Mouse (Mus musculus) liver, embryonic 11.5 days (tissue): Measurements from ENCODE around the gene Ccdc142. TPM values are rescaled to one million over a fixed set of nuclear protein-coding genes. Genes with fewer than 3 reads are reported as not detected.

Experiments
- ATAC-seq: fragments of 200-750 bp; cut with Nextera tagmentation; replicated peaks from 2 replicates; pipeline ENCODE4 v1.8.0; 2017; ENCODE audit warnings: moderate number of reproducible peaks, mild to moderate bottlenecking, moderate TSS enrichment, moderate library complexity; ENCODE audit not compliant: low FRiP score
- DNase-seq: peaks from one replicate; pipeline ENCODE4 v3.0.0-alpha.2; 2017; ENCODE audit warnings: low spot score
- H3K27ac ChIP-seq: fragments of 300-500 bp; sonication (generic); 2 replicates; pipeline ENCODE4 v1.5.1; 2014; ENCODE audit warnings: mild to moderate bottlenecking, low read depth, low read length, control low read depth
- H3K27me3 ChIP-seq: fragments of 300-500 bp; sonication (generic); replicated peaks from 2 replicates; pipeline ENCODE4 v1.6.1; 2014; ENCODE audit warnings: low read length, mixed read lengths; ENCODE audit not compliant: control insufficient read depth, insufficient read depth
- H3K36me3 ChIP-seq: fragments of 300-500 bp; sonication (generic); 2 replicates; pipeline ENCODE4 v1.6.1; 2014; ENCODE audit warnings: mild to moderate bottlenecking, low read length, moderate library complexity, mixed read lengths; ENCODE audit not compliant: control insufficient read depth, insufficient read depth
- H3K4me1 ChIP-seq: fragments of 300-500 bp; sonication (generic); replicated peaks from 2 replicates; pipeline ENCODE4 v1.6.1; 2014; ENCODE audit warnings: low read length, mixed read lengths; ENCODE audit not compliant: control insufficient read depth, insufficient read depth
- H3K4me2 ChIP-seq: fragments of 300-500 bp; sonication (generic); 2 replicates; pipeline ENCODE4 v1.6.1; 2014; ENCODE audit warnings: mild to moderate bottlenecking, control low read depth, moderate library complexity
- H3K4me3 ChIP-seq: fragments of 300-500 bp; sonication (generic); 2 replicates; pipeline ENCODE4 v1.5.1; 2014; ENCODE audit warnings: low read depth, low read length, control low read depth
- H3K9ac ChIP-seq: fragments of 300-500 bp; sonication (generic); 2 replicates; pipeline ENCODE4 v1.6.1; 2014; ENCODE audit warnings: low read depth, low read length, control low read depth
- H3K9me3 ChIP-seq: fragments of 300-500 bp; sonication (generic); 2 replicates; pipeline ENCODE4 v1.6.1; 2016; ENCODE audit warnings: low read length, inconsistent platforms, mixed read lengths; ENCODE audit not compliant: control insufficient read depth
- WGBS: fragments of 180-500 bp; shearing (Covaris S2); extraction: QIAGEN DNeasy Blood & Tissue Kit; methylation state at CpG from one replicate; pipeline ENCODE4 v1.1.7; 2014; 5-methylcytosine and 5-hydroxymethylcytosine counted together
- microRNA counts: library from miRNA; unstranded; fragments of <30 nt; microRNA quantifications from one replicate; lab custom pipeline; 2015
- microRNA-seq: library from miRNA; unstranded; fragments of <30 nt; microRNA quantifications from one replicate; pipeline ENCODE4, GENCODE M21; 2017; ENCODE audit warnings: borderline number of aligned reads
- polyA plus RNA-seq: library from polyadenylated mRNA; unstranded; fragments of >200 nt; fragmentation: Nextera tagmentation; extraction: Ambion mirVana; gene quantifications from 2 replicates; pipeline ENCODE4 v1.2.1, GENCODE M21; 2014

Ccdc142 gene
- polyA plus RNA-seq, 1 experiment from 2014 or later = 2.5 TPM

GRCm38 (mm10) chr6:83147280-83147679 lies 45.9 kb downstream of the Ccdc142 start:
- no peak overlapping the region for H3K27ac ChIP-seq
- no peak for ATAC-seq
- peaks cover 5% of the 10 kb centered on the region; the same call in 1 of the 2 replicates for H3K36me3 ChIP-seq

GRCm38 (mm10) chr6:83151721-83152120 lies 50.3 kb downstream of the Ccdc142 start:
- Histone ChIP-seq H3K36me3 (peaks cover 8% of the 10 kb centered on the region; the same call in 1 of the 2 replicates), H3K4me3 (no peak overlapping the region), H3K4me2 (no peak overlapping the region), H3K27ac (no peak overlapping the region), H3K9ac (no peak overlapping the region), H3K9me3 (no peaks in the 10 kb centered on the region), H3K4me1 (peaks cover 10% of the 10 kb centered on the region; the same call in 1 of the 2 replicates), H3K27me3 (peaks cover 24% of the 10 kb centered on the region)
- WGBS = 33% methylated on average over 8 of the region's 8 CpGs
- no peak for DNase-seq
- no peak for ATAC-seq

More at GRCm38 (mm10) chr6:83147280-83147679, 45.9 kb downstream of the Ccdc142 start:
- Histone ChIP-seq H3K4me1 (peaks cover 5% of the 10 kb centered on the region), H3K4me2 (no peak overlapping the region), H3K9ac (no peak overlapping the region), H3K4me3 (no peak overlapping the region), H3K27me3 (peaks cover 9% of the 10 kb centered on the region), H3K9me3 (no peaks in the 10 kb centered on the region)
- no peak for DNase-seq
- 60% methylated on average over 7 of the region's 7 CpGs for WGBS

- no peak for DNase-seq
- no peak overlapping the region for H3K9ac ChIP-seq
- no peak for ATAC-seq
- WGBS = 88% methylated on average over 12 of the region's 12 CpGs
- no peak overlapping the region for H3K27ac ChIP-seq
- peaks cover 24% of the 10 kb centered on the region for H3K27me3 ChIP-seq
- peaks cover 10% of the 10 kb centered on the region; the same call in 1 of the 2 replicates for H3K4me1 ChIP-seq
- H3K36me3 ChIP-seq = peaks cover 3% of the 10 kb centered on the region; the same call in 1 of the 2 replicates
- H3K4me3 ChIP-seq = no peak overlapping the region
- no peaks in the 10 kb centered on the region for H3K9me3 ChIP-seq
- H3K4me2 ChIP-seq = no peak overlapping the region
Observed at GRCm38 (mm10) chr6:83153038-83153437, 51.6 kb downstream of the Ccdc142 start.

- H3K4me1 ChIP-seq = peaks cover 10% of the 10 kb centered on the region; the same call in 1 of the 2 replicates
- no peak for ATAC-seq
- WGBS = 66% methylated on average over 5 of the region's 5 CpGs
- H3K36me3 ChIP-seq = 0 out of 2 replicates have a peak, but pooled peaks cover 3% of the 10 kb centered on the region
- no peak for DNase-seq
- no peaks in the 10 kb centered on the region for H3K9me3 ChIP-seq
- no peak overlapping the region for H3K4me3 ChIP-seq
- no peak overlapping the region for H3K4me2 ChIP-seq
- H3K27me3 ChIP-seq = peaks cover 24% of the 10 kb centered on the region
- no peak overlapping the region for H3K27ac ChIP-seq
- H3K9ac ChIP-seq = no peak overlapping the region; the same call in 1 of the 2 replicates
Observed at GRCm38 (mm10) chr6:83153485-83153884, 52.1 kb downstream of the Ccdc142 start.

- DNase-seq = no peak
- peaks cover 28% of the 10 kb centered on the region for H3K27me3 ChIP-seq
Observed at GRCm38 (mm10) chr6:83155552-83156238, 54.3 kb downstream of the Ccdc142 start.

GRCm38 (mm10) chr6:83156259-83156684 lies 54.9 kb downstream of the Ccdc142 start, which contains the start of the genes Wdr54 and 1700003E16Rik:
TSS of gene Wdr54 (minus strand) at chr6:83156397.
TSS of gene 1700003E16Rik (plus strand) at chr6:83156404.
- DNase-seq (peak; percentile 75), ATAC-seq (peak; percentile 68; the same call in 1 of the 2 replicates)
- Histone ChIP-seq H3K4me3 (peak within 1 kb of the TSS; percentile 39), H3K27me3 (peaks cover 33% of the 10 kb centered on the region), H3K36me3 (0 out of 2 replicates have a peak, but pooled peaks cover 3% of the 10 kb centered on the region), H3K4me2 (peak within 1 kb of the TSS; percentile 87), H3K9me3 (no peaks in the 10 kb centered on the region), H3K27ac (no peak within 1 kb of the TSS), H3K9ac (peak within 1 kb of the TSS; percentile 52), H3K4me1 (peaks cover 8% of the 10 kb centered on the region; the same call in 1 of the 2 replicates)
- WGBS = 2% methylated on average over 32 of the region's 32 CpGs

More at GRCm38 (mm10) chr6:83155552-83156238, 54.3 kb downstream of the Ccdc142 start:
- H3K4me1 ChIP-seq = peaks cover 10% of the 10 kb centered on the region; the same call in 1 of the 2 replicates
- H3K36me3 ChIP-seq = 0 out of 2 replicates have a peak, but pooled peaks cover 3% of the 10 kb centered on the region
- 12% methylated on average over 23 of the region's 23 CpGs for WGBS
- H3K4me2 ChIP-seq = peak overlapping the region; percentile 87
- peak overlapping the region; percentile 52 for H3K9ac ChIP-seq
- H3K4me3 ChIP-seq = peak overlapping the region; percentile 39
- no peak overlapping the region for H3K27ac ChIP-seq
- ATAC-seq = no peak
- H3K9me3 ChIP-seq = no peaks in the 10 kb centered on the region

MicroRNA genes within 50 kb of the gene (microRNA counts, 519-probe panel; counts per million panel counts)
- not detected for microRNA mmu-miR-3470a+mmu-miR-3470b (lab: Ali Mortazavi, UCI)

Small RNAs within 50 kb of the gene (microRNA-seq; reads per million reads assigned to microRNA genes)
- not detected for gene Mir3470a

Other genes with a start within 250 kb of the Ccdc142 start
- 0.14 and 0.34 TPM in 2 replicates for gene Sema4f, start 161.8 kb upstream of the Ccdc142 start, polyA plus RNA-seq
- 6.8 and 8.2 TPM in 2 replicates for gene M1ap, start 154.7 kb upstream of the Ccdc142 start, polyA plus RNA-seq
- 12.6 and 17.2 TPM in 2 replicates for gene Dok1, start 68.1 kb upstream of the Ccdc142 start, polyA plus RNA-seq
- 5.0 and 6.2 TPM in 2 replicates for gene Loxl3, start 67.4 kb upstream of the Ccdc142 start, polyA plus RNA-seq
- 220 and 230 TPM in 2 replicates for gene Aup1, start 47.1 kb upstream of the Ccdc142 start, polyA plus RNA-seq
- 102 and 103 TPM in 2 replicates for gene Htra2, start 46.3 kb upstream of the Ccdc142 start, polyA plus RNA-seq
- 6.1 and 6.2 TPM in 2 replicates for gene Dqx1, start 43.8 kb upstream of the Ccdc142 start, polyA plus RNA-seq
- gene Tlx2, start 31.3 kb upstream of the Ccdc142 start, polyA plus RNA-seq = 0.30 and 0.95 TPM in 2 replicates
- 25.0 and 27.8 TPM in 2 replicates for gene Pcgf1, start 23.7 kb upstream of the Ccdc142 start, polyA plus RNA-seq
- gene Lbx2, start 15.2 kb upstream of the Ccdc142 start, polyA plus RNA-seq = 0.53 and 0.73 TPM in 2 replicates
- gene Gm42688, start within 50 bp of the Ccdc142 start, polyA plus RNA-seq = 2.7 and 2.9 TPM in 2 replicates
- gene Mrpl53, start 7.4 kb downstream of the Ccdc142 start, polyA plus RNA-seq = 110 and 115 TPM in 2 replicates
- gene Mogs, start 13.9 kb downstream of the Ccdc142 start, polyA plus RNA-seq = 88.9 and 89.6 TPM in 2 replicates
- gene Wbp1, start 20.0 kb downstream of the Ccdc142 start, polyA plus RNA-seq = 45.1 and 50.3 TPM in 2 replicates
- gene Ino80b, start 23.8 kb downstream of the Ccdc142 start, polyA plus RNA-seq = 15.8 and 17.6 TPM in 2 replicates
- gene Rtkn, start 33.9 kb downstream of the Ccdc142 start, polyA plus RNA-seq = 14.7 and 15.4 TPM in 2 replicates
- gene Wdr54, start 54.8 kb downstream of the Ccdc142 start, polyA plus RNA-seq = 2.3 and 4.3 TPM in 2 replicates
- gene 1700003E16Rik, start 54.8 kb downstream of the Ccdc142 start, polyA plus RNA-seq = 0.08 and 0.12 TPM in 2 replicates
- gene Dctn1, start 64.3 kb downstream of the Ccdc142 start, polyA plus RNA-seq = 56.3 and 63.4 TPM in 2 replicates
- gene Slc4a5, start 118.2 kb downstream of the Ccdc142 start, polyA plus RNA-seq = 0.23 and 0.41 TPM in 2 replicates
- 119 and 120 TPM in 2 replicates for gene Mthfd2, start 224.3 kb downstream of the Ccdc142 start, polyA plus RNA-seq
- gene Mob1a, start 224.4 kb downstream of the Ccdc142 start, polyA plus RNA-seq = 78.5 and 84.8 TPM in 2 replicates
- 307 and 333 TPM in 2 replicates for gene Bola3, start 247.5 kb downstream of the Ccdc142 start, polyA plus RNA-seq